Mouse (Mus musculus) Muller cell, postnatal 12 days (primary cell): ENCODE measurements around the gene Dnah2.
A peak's percentile ranks its signal among the peaks of the same experiment; 100 is the strongest.
"Not testable (repeated sequence)": the region's sequence is repeated elsewhere in the genome, so short reads cannot be mapped to it uniquely, and the experiment has no call there.

Source experiments
- DNase-seq: peaks from one replicate; pipeline ENCODE4 v3.0.0-alpha.2; 2015; ENCODE audit errors: inconsistent ontology term

Gene Dnah2

DNA sequence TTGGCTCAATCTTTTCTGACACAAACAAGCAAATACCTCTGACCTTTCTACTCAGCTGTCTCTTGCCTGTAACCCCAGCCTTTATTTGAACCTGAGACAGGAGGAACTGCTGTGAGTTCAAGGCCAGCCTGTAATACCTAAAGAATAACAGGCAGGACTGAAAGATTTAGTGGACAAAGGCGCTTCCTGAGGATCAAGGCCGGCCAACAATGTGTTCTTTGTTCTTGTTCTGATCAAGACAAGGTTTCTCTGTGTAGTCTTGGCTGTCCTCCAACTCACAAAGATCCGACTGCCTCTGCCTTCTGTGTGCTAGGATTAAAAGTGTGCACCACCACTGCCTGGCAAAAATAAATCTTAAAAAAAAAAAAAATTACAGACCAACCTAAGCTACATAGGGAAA lies 15.5 kb upstream of the Dnah2 start:
- no peak for DNase-seq

DNA sequence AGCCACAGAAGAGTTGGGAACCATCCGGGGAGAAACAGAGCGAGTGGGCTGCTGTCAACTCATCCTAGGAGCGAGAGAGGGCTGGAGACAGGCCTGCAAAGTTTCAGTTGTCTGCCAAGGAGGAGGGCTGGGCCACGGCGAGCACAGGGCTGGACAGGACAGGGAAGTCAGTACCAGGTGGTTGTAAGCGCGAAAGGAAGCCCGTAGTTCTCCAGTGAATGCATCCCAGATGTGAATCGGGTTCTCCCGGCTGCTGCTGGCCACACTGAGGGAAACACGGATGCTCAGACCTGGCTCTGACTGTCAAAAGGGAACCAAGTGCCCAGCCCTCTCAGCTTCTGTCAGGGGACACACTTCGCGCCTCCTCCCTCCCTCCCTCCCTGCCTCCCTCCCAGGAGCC lies 14.5 kb upstream of the Dnah2 start:
- no peak for DNase-seq

- no peak for DNase-seq
These were observed 12.3 kb upstream of the Dnah2 start for GRCm38 (mm10) chr11:69560896-69561854.

- peak; percentile 37 for DNase-seq
These were observed 11.2 kb upstream of the Dnah2 start, which contains the start of gene Efnb3 for GRCm38 (mm10) chr11:69559851-69560765. Gene Efnb3, minus strand, starts transcription at chr11:69560205.

GRCm38 (mm10) chr11:69559183-69559582 lies 10.3 kb upstream of the Dnah2 start:
- no peak for DNase-seq

- DNase-seq, result no peak
These were observed 9.8 kb upstream of the Dnah2 start for GRCm38 (mm10) chr11:69558756-69559155.

DNA sequence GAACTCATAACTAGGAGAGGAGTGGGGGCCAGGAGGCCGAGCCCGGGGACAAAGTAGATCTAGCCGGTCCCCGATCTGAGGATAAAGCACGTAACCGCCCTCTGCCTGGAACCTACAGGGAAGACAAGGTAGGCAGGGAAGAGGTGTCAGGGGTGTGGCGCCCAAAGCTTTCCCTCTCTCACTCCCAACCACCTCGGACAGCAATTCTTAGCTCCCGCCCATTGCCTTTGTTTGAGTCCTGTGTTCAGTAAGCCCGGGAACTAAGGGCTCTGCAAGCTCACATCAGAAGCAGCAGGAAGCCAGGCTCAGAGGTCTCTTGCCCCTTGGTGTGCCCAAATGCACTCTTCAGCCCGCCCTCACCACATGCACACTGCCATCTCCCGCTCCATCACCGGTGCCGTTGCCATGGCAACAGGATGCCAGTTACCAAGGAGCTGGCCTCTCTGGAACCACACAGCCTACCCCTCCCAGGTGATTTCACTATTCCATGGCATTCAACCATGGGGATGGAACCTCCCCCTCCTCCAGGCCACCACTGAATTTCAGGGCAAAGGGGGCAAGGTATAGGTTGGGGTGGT lies 8.6 kb upstream of the Dnah2 start:
- no peak for DNase-seq

- no peak for DNase-seq
These were observed 5.7 kb upstream of the Dnah2 start for GRCm38 (mm10) chr11:69554539-69555140.

- no peak for DNase-seq
These were observed 4.4 kb upstream of the Dnah2 start for GRCm38 (mm10) chr11:69553341-69553721.

DNA sequence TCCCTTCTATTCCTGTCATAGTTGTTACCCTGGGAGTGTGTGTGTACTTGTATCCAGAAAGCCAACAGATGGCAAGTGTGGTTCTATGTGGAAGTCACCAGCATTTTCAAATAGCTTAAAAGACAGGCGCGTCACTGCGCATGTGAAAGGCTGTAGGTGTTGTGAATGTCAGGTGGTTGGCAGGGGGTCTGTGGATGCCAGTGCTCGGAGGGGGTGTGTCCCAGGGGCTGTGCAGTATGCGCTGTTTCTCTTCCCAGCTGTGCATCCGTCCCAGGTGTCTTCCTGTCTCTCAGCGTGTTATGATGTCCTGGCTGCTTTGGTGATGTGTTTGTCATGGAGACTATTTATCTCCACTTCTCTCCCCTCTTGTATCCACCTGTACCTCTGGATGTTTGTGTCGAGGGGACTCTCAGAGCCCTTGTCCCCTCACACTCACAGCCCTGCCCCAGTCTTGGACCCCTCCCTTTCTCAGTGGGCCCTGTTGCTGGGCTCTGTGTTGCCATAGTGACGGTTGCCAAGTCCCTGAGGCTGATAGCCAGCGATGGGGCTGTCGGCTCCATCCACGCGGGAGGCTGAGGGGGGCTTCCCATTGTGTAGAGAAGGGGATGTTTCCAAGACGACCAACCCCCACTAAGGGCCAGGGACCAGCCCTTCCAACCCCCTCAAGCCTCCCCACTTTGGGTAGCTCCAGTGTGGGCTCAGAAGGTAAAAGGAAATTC lies 3.9 kb upstream of the Dnah2 start:
- DNase-seq, result no peak

GRCm38 (mm10) chr11:69551310-69551709 lies 2.4 kb upstream of the Dnah2 start:
- DNase-seq, result no peak

DNA sequence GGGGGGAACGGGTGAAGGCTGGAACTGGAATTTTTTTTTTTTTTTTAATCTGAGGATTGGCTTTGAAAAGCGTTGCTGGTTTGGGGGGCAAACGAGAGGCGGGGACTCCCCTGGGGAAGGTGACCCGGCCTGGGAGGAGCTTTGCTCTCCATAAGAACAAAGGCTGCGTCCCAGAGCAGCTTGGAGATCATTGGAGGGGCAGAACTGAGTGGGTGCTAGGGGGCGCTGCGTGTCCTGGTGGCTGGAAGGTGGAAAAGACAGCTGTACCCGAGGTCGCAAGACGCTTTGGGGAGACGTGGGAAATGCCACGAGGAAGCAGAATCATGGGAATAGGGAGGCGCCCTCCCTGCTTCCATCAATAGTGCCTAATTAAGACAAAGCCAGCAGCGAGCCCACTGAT lies 1.8 kb downstream of the Dnah2 start:
- no peak for DNase-seq

- DNase-seq, result peak; percentile 75
These were observed 2.4 kb downstream of the Dnah2 start for GRCm38 (mm10) chr11:69546423-69547053.

DNA sequence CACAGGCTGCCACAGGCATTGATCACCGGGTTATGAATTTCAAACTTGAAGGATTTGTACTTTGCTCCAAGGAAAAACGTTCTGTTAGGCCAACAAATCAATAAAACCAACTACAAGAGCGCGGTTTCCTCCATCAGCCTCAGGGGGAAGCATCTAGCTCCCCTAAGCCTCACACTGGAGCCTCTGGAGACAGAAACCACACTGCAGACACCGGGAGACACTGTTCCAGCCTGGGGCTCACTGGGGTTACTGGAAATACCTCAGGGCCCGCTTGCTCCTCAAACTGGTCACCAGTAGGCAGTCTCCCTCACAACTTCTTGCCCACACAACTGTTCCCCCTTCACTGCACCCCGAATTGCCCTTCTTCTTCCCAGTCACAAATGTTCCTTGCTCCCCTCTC lies 3.0 kb downstream of the Dnah2 start:
- peak; percentile 29 for DNase-seq

DNA sequence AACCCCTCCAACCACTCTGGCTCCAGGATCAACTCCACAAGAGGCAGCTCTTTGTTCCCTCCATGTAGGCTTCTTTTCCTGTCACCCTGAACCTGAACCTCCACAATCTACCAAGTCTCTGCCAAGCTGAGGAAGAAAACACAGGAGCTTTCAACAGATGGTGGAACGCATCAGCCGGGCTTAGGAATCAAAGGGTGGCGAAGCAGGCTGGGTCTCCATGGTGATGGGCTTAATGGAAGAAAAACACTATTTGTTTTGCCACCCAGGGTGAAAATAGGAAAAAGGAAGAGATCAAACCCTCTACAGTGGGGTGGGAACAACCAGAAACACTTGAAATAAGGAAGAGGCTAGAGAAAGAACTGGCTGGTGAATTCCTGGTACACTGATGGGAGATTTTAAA lies 5.3 kb downstream of the Dnah2 start:
- no peak for DNase-seq

- DNase-seq, result not testable (repeated sequence)
These were observed 7.2 kb downstream of the Dnah2 start for GRCm38 (mm10) chr11:69541741-69542140.

- DNase-seq, result no peak
These were observed 8.2 kb downstream of the Dnah2 start for GRCm38 (mm10) chr11:69540700-69541099.

GRCm38 (mm10) chr11:69534990-69535389 lies 13.9 kb downstream of the Dnah2 start:
- no peak for DNase-seq

DNA sequence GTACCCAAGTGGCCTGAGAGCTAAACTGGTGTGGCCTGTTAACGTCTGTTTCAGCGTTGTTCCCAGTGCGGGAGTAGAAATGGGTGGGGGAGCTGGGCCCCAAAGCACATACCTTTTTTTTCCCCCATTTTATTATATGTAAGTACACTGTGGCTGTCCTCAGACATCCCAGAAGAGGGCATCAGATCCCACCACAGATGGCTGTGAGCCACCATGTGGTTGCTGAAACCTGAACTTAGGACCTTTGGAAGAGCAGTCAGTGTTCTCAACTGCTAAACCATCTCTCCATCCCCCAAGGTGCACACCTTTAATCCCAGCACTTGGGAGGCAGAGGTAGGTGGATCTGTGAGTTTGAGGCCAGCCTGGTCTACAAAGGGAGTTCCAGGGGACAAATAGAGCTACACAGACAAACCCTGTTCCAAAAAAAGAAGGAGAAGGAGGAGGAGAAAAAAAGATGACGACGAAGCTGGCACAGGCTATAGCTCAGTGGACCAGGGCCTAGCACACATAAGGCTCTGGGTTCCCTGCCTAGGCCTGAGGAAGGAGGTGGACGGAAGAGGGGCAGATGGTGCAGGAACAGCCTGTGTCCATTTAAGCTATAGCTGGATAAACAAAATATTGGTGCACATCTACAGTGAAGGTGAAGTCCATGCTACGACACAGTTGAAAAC lies 16.3 kb downstream of the Dnah2 start:
- DNase-seq, result no peak

- DNase-seq, result not testable (repeated sequence)
These were observed 18.2 kb downstream of the Dnah2 start for GRCm38 (mm10) chr11:69530755-69531154.
